Mouse (Mus musculus) ES-E14 (cell line): ENCODE measurements around the gene Slc52a3. TPM values are rescaled to one million over a fixed set of nuclear protein-coding genes. Genes with fewer than 3 reads are reported as not detected.

Experiments
- DNase-seq: peaks from one replicate; pipeline ENCODE4 v3.0.0-alpha.2; 2013; ENCODE audit warnings: low read depth, low spot score
- H3K27ac ChIP-seq: 2 replicates; pipeline ENCODE4 v1.5.1; 2012; ENCODE audit warnings: low read depth, mild to moderate bottlenecking, low read length, moderate library complexity, mixed read lengths; ENCODE audit not compliant: poor library complexity, insufficient read depth, severe bottlenecking
- H3K36me3 ChIP-seq: 2 replicates; pipeline ENCODE4 v1.6.1; 2012; ENCODE audit warnings: mild to moderate bottlenecking, low read length, moderate library complexity, mixed read lengths; ENCODE audit not compliant: control insufficient read depth, poor library complexity, insufficient read depth, severe bottlenecking
- H3K4me1 ChIP-seq, 2 experiments: fragments of 150-350 bp in 1 of 2; sonication (generic) in 1 of 2; 2 replicates each; pipeline ENCODE4 v1.6.1; 2012; ENCODE audit warnings: low read length in 2 of 2, mild to moderate bottlenecking in 1 of 2, mixed read lengths in 1 of 2; ENCODE audit not compliant: control insufficient read depth in 2 of 2, insufficient read depth in 2 of 2, poor library complexity in 1 of 2
- H3K4me3 ChIP-seq, 2 experiments: fragments of 150-350 bp in 1 of 2; sonication (generic) in 1 of 2; 2 replicates each; pipeline ENCODE4 v1.5.1; 2012; ENCODE audit warnings: low read length in 2 of 2, low read depth in 1 of 2, mild to moderate bottlenecking in 1 of 2, mixed read lengths in 1 of 2; ENCODE audit not compliant: insufficient read depth in 1 of 2, poor library complexity in 1 of 2, severe bottlenecking in 1 of 2
- H3K9ac ChIP-seq: 2 replicates; pipeline ENCODE4 v1.6.1; 2012; ENCODE audit warnings: low read depth, mild to moderate bottlenecking, low read length, mixed read lengths; ENCODE audit not compliant: poor library complexity, insufficient read depth, severe bottlenecking
- H3K9me3 ChIP-seq: fragments of 150-350 bp; sonication (generic); 2 replicates; pipeline ENCODE4 v1.6.1; 2012; ENCODE audit warnings: low read depth, mild to moderate bottlenecking, low read length; ENCODE audit not compliant: control insufficient read depth, insufficient read depth
- CHD2 ChIP-seq: IDR thresholded peaks from 2 replicates; pipeline ENCODE4 v1.6.1; 2014; ENCODE audit warnings: mild to moderate bottlenecking, low read depth, low read length, inconsistent platforms
- HCFC1 ChIP-seq: IDR thresholded peaks from 2 replicates; pipeline ENCODE4 v1.6.1; 2012; ENCODE audit warnings: low read length, inconsistent platforms, borderline replicate concordance; ENCODE audit not compliant: insufficient read depth
- MAFK ChIP-seq: IDR thresholded peaks from 2 replicates; pipeline ENCODE4 v1.6.1; 2014; ENCODE audit warnings: mild to moderate bottlenecking, low read depth, low read length, inconsistent platforms; ENCODE audit not compliant: insufficient read depth
- ZC3H11A ChIP-seq: IDR thresholded peaks from 2 replicates; pipeline ENCODE4 v1.6.1; 2012; ENCODE audit warnings: low read depth, mild to moderate bottlenecking, inconsistent platforms, low read length, borderline replicate concordance
- ZNF384 ChIP-seq: IDR thresholded peaks from 2 replicates; pipeline ENCODE4 v1.6.1; 2012; ENCODE audit warnings: low read depth, low read length, inconsistent platforms
- in situ Hi-C, 2 experiments: fragments of 600-800 bp; cut with MboI; formaldehyde crosslinking; loops; one replicate each; pipeline ENCODE4 v1.15.1; 2025; ENCODE audit warnings: low sequenced_read_pairs in 2 of 2, inconsistent platforms in 1 of 2; ENCODE audit not compliant: unreplicated experiment in 2 of 2
- total RNA-seq: library from RNA; depleted of rRNA; stranded (reverse); fragments of 300-350 nt; gene quantifications from 2 replicates; pipeline ENCODE4 v1.2.3, GENCODE M21; 2012

Slc52a3 gene
- total RNA-seq, 1 experiment, result 4.4 TPM

DNA sequence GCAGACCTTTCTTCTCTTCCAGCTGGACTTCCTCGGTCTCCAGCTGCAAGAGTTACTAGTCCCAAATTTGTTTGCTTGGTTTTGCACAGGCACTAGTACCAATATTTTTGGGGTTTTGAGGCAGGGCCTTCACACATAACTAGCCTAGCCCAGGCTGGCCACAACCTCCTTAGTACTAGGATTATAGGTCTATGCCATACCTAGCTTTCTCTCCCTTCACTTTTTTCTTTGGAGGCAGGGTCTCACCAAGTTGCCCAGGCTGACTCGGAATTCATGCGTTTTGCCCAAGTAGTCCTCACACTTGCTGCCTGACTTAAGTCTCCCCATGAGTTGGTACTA lies 16.0 kb upstream of the Slc52a3 start:
- H3K36me3 ChIP-seq, result no peaks in the 10 kb centered on the region; the same call in 1 of the 2 replicates
- DNase-seq, result no peak
- in situ Hi-C loops, result no loop called here
- no peaks in the 10 kb centered on the region for H3K9me3 ChIP-seq
- no peak overlapping the region for H3K9ac ChIP-seq
- H3K4me3 ChIP-seq, result peak overlapping the region; percentile 75 to 85; a peak in 3 of 4 replicates
- H3K4me1 ChIP-seq, result peaks cover 3 to 12% of the 10 kb centered on the region in 2 experiments; a peak in 1 of 4 replicates
- no peak overlapping the region for H3K27ac ChIP-seq
- TF ChIP-seq HCFC1 (no peak), CHD2 (no peak), ZC3H11A (no peak), MAFK (no peak), ZNF384 (no peak)

DNA sequence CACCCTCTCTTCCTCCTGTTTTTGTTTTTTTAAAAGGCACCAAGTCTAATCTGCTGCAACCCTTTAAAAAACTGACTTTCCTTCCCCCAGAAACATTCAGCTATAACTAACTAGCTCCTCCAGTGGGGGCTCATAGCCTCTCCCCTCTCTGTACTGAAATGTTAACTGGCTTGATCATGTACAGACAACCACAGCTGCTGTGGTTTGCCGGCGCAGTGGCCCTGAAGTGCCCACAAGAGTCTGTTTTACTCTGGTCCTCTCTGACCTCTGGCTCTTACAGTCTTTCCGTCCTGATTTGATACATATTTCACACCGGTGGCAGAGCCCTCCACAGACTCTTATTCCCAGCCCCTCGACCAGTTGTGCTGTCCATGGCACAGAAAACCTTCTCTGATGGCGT lies 15.0 kb upstream of the Slc52a3 start:
- no peak overlapping the region for H3K9ac ChIP-seq
- H3K4me1 ChIP-seq, result peaks cover 3 to 12% of the 10 kb centered on the region in 2 experiments; a peak in 1 of 4 replicates
- no peaks in the 10 kb centered on the region for H3K9me3 ChIP-seq
- no peaks in the 10 kb centered on the region; the same call in 1 of the 2 replicates for H3K36me3 ChIP-seq
- in situ Hi-C loops, result no loop called here
- TF ChIP-seq HCFC1 (no peak), CHD2 (no peak), ZNF384 (no peak), MAFK (no peak), ZC3H11A (no peak)
- no peak for DNase-seq
- H3K27ac ChIP-seq, result no peak overlapping the region
- no peak overlapping the region for H3K4me3 ChIP-seq

DNA sequence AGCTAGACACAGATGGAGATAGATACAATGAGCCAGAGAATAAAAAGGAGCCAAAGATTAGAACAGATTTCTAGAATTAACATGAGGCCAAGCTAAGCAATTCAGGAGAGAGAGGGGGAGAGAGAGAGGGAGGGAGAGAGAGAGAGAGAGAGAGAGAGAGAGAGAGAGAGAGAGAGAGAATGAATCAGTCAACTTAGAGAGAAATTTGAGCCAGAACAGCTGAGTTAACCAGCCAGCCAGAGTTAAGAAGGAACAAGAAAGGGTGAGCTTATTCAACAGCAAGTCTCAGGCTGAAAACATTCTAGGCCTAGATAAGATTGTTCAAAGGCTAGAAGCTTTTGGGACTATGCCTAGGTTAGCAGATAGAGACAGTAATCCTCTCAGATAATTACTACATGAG lies 13.8 kb upstream of the Slc52a3 start:
- H3K4me3 ChIP-seq, result no peak overlapping the region
- no peak overlapping the region for H3K27ac ChIP-seq
- H3K9me3 ChIP-seq, result no peaks in the 10 kb centered on the region
- in situ Hi-C loops, result no loop called here
- TF ChIP-seq CHD2, result no peak
- no peak for TF ChIP-seq MAFK
- TF ChIP-seq HCFC1, result no peak
- TF ChIP-seq ZNF384, result no peak
- TF ChIP-seq ZC3H11A, result no peak
- H3K36me3 ChIP-seq, result no peaks in the 10 kb centered on the region
- DNase-seq, result no peak
- H3K9ac ChIP-seq, result no peak overlapping the region
- H3K4me1 ChIP-seq, result peaks cover 2 to 12% of the 10 kb centered on the region in 2 experiments; a peak in 1 of 4 replicates

DNA sequence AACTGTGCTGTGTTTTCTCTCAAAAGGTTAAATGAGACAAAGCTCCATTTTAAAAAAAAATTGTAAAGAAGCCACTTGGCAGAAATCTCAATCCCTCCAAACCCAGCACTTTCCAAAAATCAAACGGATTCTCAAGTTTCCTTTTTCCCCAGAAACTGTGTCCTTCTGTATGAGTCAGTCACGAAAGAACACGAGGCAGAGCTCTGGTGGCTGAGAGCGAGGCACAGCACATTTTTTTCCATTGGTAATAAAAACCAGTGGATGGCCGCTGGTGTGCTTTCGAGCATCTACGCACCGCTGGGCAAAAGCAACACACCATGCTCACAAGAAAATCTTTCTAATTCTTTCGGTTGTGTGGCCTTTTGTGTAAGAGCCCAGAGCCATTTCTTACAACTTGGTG lies 12.3 kb upstream of the Slc52a3 start:
- no peak overlapping the region for H3K4me3 ChIP-seq
- H3K36me3 ChIP-seq, result no peaks in the 10 kb centered on the region
- no peak overlapping the region for H3K27ac ChIP-seq
- H3K9me3 ChIP-seq, result no peaks in the 10 kb centered on the region
- DNase-seq, result no peak
- H3K9ac ChIP-seq, result no peak overlapping the region
- peaks cover 0 to 3% of the 10 kb centered on the region in 2 experiments; a peak in 1 of 4 replicates for H3K4me1 ChIP-seq
- TF ChIP-seq MAFK, result no peak
- TF ChIP-seq ZC3H11A, result no peak
- TF ChIP-seq CHD2, result no peak
- no peak for TF ChIP-seq HCFC1
- no peak for TF ChIP-seq ZNF384
- in situ Hi-C loops, result no loop called here
